19 mouse cellular contexts compared by ENCODE assay signal in genomic region chr17:81743034-81743433, GRCm38 (mm10). TPM values are rescaled to one million over a fixed set of nuclear protein-coding genes. Genes with fewer than 3 reads are reported as not detected.
DNase-seq lines count a peak whose midpoint lies in the region; ATAC-seq and TF ChIP-seq lines count a peak whose summit lies in the region.
"Had no signal": no experiment of that assay in that cellular context is flagged by ENCODE, and none has a peak within 500 bp of the region (broad histone marks: within the 10 kb centered on the region; RNA-seq: fewer than 3 reads in every experiment).

No protein-coding gene starts in this region.

- no peak for TF ChIP-seq CTCF in heart, postnatal 0 days (IDR thresholded peaks at IDR 0.05; ENCODE audit: low read depth)

- TF ChIP-seq EP300 in heart, postnatal 0 days (IDR thresholded peaks at IDR 0.05; ENCODE audit: low read depth) = 0 out of 2 replicates have a peak, but pooled peaks have one; percentile 40

- no peaks in the 10 kb centered on the region for H3K27me3 ChIP-seq in heart, embryonic 13.5 days (replicated peaks)
- H3K27me3 ChIP-seq in heart, postnatal 0 days (ENCODE audit: control insufficient read depth, insufficient read depth, low read length) = no peaks in the 10 kb centered on the region
- H3K27me3 ChIP-seq in heart, embryonic 12.5 days (replicated peaks) = no peaks in the 10 kb centered on the region
- H3K27me3 ChIP-seq: embryonic facial prominence, embryonic 12.5 days; forebrain, embryonic 13.5 days; forebrain, embryonic 15.5 days had no signal

- no peak for DNase-seq in heart, postnatal 10 days
- peak; percentile 67 for DNase-seq in heart, postnatal 0 days (ENCODE audit: low spot score)
- DNase-seq in gastrocnemius, postnatal 4 days (ENCODE audit: low spot score in 2 of 2) = no peak
- DNase-seq: adrenal gland, adult 2 months; adrenal gland, postnatal 10 days; adrenal gland, postnatal 25 days; cerebellum, adult 11 months; cerebellum, adult 18-20 months; cerebellum, adult 8-10 months; cerebellum, adult 9-11 months; cerebellum, postnatal 14 days; cerebellum, postnatal 36 days; forebrain, postnatal 0 days had no signal

- no peaks in the 10 kb centered on the region for H3K36me3 ChIP-seq in heart, embryonic 13.5 days
- no peaks in the 10 kb centered on the region for H3K36me3 ChIP-seq in heart, postnatal 0 days (replicated peaks; ENCODE audit: control insufficient read depth, insufficient read depth, low read length)
- H3K36me3 ChIP-seq in heart, embryonic 12.5 days = no peaks in the 10 kb centered on the region
- H3K36me3 ChIP-seq: embryonic facial prominence, embryonic 10.5 days; embryonic facial prominence, embryonic 12.5 days; forebrain, embryonic 15.5 days had no signal

- H3K4me2 ChIP-seq in heart, embryonic 13.5 days = no peak overlapping the region
- no peak overlapping the region for H3K4me2 ChIP-seq in heart, postnatal 0 days (ENCODE audit: low read depth, low read length)
- H3K4me2 ChIP-seq in heart, embryonic 12.5 days = no peak overlapping the region
- H3K4me2 ChIP-seq: embryonic facial prominence, embryonic 12.5 days; forebrain, embryonic 13.5 days; forebrain, embryonic 15.5 days had no signal

- no peaks in the 10 kb centered on the region for H3K9me3 ChIP-seq in heart, embryonic 13.5 days
- H3K9me3 ChIP-seq in heart, postnatal 0 days (replicated peaks; ENCODE audit: control insufficient read depth, low read length) = no peaks in the 10 kb centered on the region
- no peaks in the 10 kb centered on the region for H3K9me3 ChIP-seq in heart, embryonic 12.5 days (replicated peaks)
- H3K9me3 ChIP-seq: embryonic facial prominence, embryonic 10.5 days; embryonic facial prominence, embryonic 12.5 days; forebrain, embryonic 13.5 days; forebrain, embryonic 15.5 days had no signal

- no peak overlapping the region for H3K4me3 ChIP-seq in heart, embryonic 13.5 days
- H3K4me3 ChIP-seq in heart, postnatal 0 days (ENCODE audit: low read depth, low read length) = no peak overlapping the region
- no peak overlapping the region for H3K4me3 ChIP-seq in heart, embryonic 12.5 days
- H3K4me3 ChIP-seq: embryonic facial prominence, embryonic 10.5 days; embryonic facial prominence, embryonic 12.5 days; forebrain, embryonic 13.5 days; forebrain, embryonic 15.5 days had no signal

- intact Hi-C loops in heart, postnatal 10 days (cut with DNase I) = no loop called here

- ATAC-seq in heart, embryonic 13.5 days (ENCODE audit: extremely low read depth, insufficient number of reproducible peaks, low FRiP score, low TSS enrichment) = no peak
- no peak for ATAC-seq in heart, postnatal 0 days (ENCODE audit: insufficient read depth, low read depth)
- no peak for ATAC-seq in heart, embryonic 12.5 days (ENCODE audit: insufficient number of reproducible peaks, low FRiP score)
- ATAC-seq: forebrain, embryonic 13.5 days; forebrain, embryonic 15.5 days; forebrain, postnatal 0 days had no signal

- peaks cover 45% of the 10 kb centered on the region for H3K4me1 ChIP-seq in heart, embryonic 13.5 days
- 0 out of 2 replicates have a peak, but pooled peaks cover 12% of the 10 kb centered on the region for H3K4me1 ChIP-seq in heart, postnatal 0 days (ENCODE audit: control insufficient read depth, insufficient read depth)
- peaks cover 20% of the 10 kb centered on the region for H3K4me1 ChIP-seq in heart, embryonic 12.5 days (replicated peaks)
- H3K4me1 ChIP-seq: embryonic facial prominence, embryonic 10.5 days; embryonic facial prominence, embryonic 12.5 days had no signal

- H3K9ac ChIP-seq in heart, embryonic 13.5 days = no peak overlapping the region
- no peak overlapping the region for H3K9ac ChIP-seq in heart, postnatal 0 days (replicated peaks; ENCODE audit: low read depth, low read length)
- no peak overlapping the region for H3K9ac ChIP-seq in heart, embryonic 12.5 days
- H3K9ac ChIP-seq: embryonic facial prominence, embryonic 12.5 days; forebrain, embryonic 13.5 days; forebrain, embryonic 15.5 days; forebrain, postnatal 0 days had no signal

- 24% methylated on average over 2 of the region's 2 CpGs for WGBS in heart, embryonic 13.5 days
- WGBS in heart, postnatal 0 days = 15% methylated on average over 2 of the region's 2 CpGs
- 41% methylated on average over 2 of the region's 2 CpGs for WGBS in heart, embryonic 12.5 days

- H3K27ac ChIP-seq in heart, embryonic 13.5 days (replicated peaks) = peak overlapping the region; percentile 48
- H3K27ac ChIP-seq in heart, postnatal 0 days (ENCODE audit: low read depth) = peak overlapping the region; percentile 1; the same call in 1 of the 2 replicates
- no peak overlapping the region for H3K27ac ChIP-seq in heart, embryonic 12.5 days (ENCODE audit: poor library complexity, severe bottlenecking)
- H3K27ac ChIP-seq: embryonic facial prominence, embryonic 10.5 days; embryonic facial prominence, embryonic 12.5 days; forebrain, embryonic 13.5 days; forebrain, embryonic 15.5 days had no signal

RNA-seq across cellular contexts. Expression of gene Slc8a1, which starts 4.9 kb away (rescaled TPM):
- 67.6 and 73.3 TPM in 2 replicates for polyA plus RNA-seq in heart, embryonic 13.5 days (2015; fragmentation: Nextera tagmentation; extraction: Ambion mirVana)
- 100 to 1,000 TPM; 595 to 645 TPM for total RNA-seq in heart, postnatal 10 days (2021)
- 875 and 912 TPM in 2 replicates for total RNA-seq in heart, postnatal 0 days (2014; rRNA removed; ENCODE audit: low replicate concordance)
- 59.9 and 71.6 TPM in 2 replicates for polyA plus RNA-seq in heart, postnatal 0 days (2015; fragmentation: Nextera tagmentation; extraction: Ambion mirVana)
- polyA plus RNA-seq in heart, embryonic 12.5 days (2016; fragmentation: Nextera tagmentation; extraction: Ambion mirVana) = 100 and 115 TPM in 2 replicates
- 10 to 100 TPM; 42.0 to 43.2 TPM for total RNA-seq in gastrocnemius, postnatal 4 days (2021)

Comparison
In these comparisons a context has a peak if more than half of its experiments do, and no peak if none do; other contexts are left out.
1. RNA of gene Slc8a1, which starts 4.9 kb away (total RNA-seq): 875 to 912 TPM in heart, postnatal 0 days and 595 to 645 TPM in heart, postnatal 10 days; 42.0 to 43.2 TPM in gastrocnemius, postnatal 4 days; every median in the first group is over 10 times any median in the second.